Mouse (Mus musculus): ENCODE results near the gene Mdga2. TPM values are rescaled to one million over a fixed set of nuclear protein-coding genes. Genes with fewer than 3 reads are reported as not detected.

Mdga2 gene
- polyA plus RNA-seq, 1 experiment from 2014 or later = 0.08 TPM

GRCm38 (mm10) chr12:66470868-66471267 lies 751.5 kb downstream of the Mdga2 start:
- H3K27me3 ChIP-seq (replicated peaks; ENCODE audit: insufficient read depth, low read length) = no peaks in the 10 kb centered on the region
- H3K4me1 ChIP-seq (ENCODE audit: insufficient read depth, low read depth, low read length) = no peaks in the 10 kb centered on the region
- no peaks in the 10 kb centered on the region for H3K9me3 ChIP-seq (ENCODE audit: low read length)
- H3K4me3 ChIP-seq (ENCODE audit: low read depth, low read length) = no peak overlapping the region
- H3K36me3 ChIP-seq (ENCODE audit: insufficient read depth, low read length) = no peaks in the 10 kb centered on the region
- H3K4me2 ChIP-seq (replicated peaks; ENCODE audit: low read depth, low read length) = no peak overlapping the region
- no peak for TF ChIP-seq EP300 (IDR thresholded peaks at IDR 0.05)
- TF ChIP-seq CTCF (IDR thresholded peaks at IDR 0.05) = no peak
- 51% methylated on average over 4 of the region's 4 CpGs for WGBS
- DNase-seq (ENCODE audit: low spot score) (peak; percentile 5), ATAC-seq (no peak)
- H3K9ac ChIP-seq (replicated peaks; ENCODE audit: low read depth) = no peak overlapping the region
- no peak overlapping the region for H3K27ac ChIP-seq (ENCODE audit: low read length)

- Histone ChIP-seq H3K9me3 (ENCODE audit: low read length) (no peaks in the 10 kb centered on the region), H3K4me2 (replicated peaks; ENCODE audit: low read depth, low read length) (no peak overlapping the region), H3K9ac (replicated peaks; ENCODE audit: low read depth) (no peak overlapping the region), H3K27me3 (replicated peaks; ENCODE audit: insufficient read depth, low read length) (no peaks in the 10 kb centered on the region), H3K27ac (ENCODE audit: low read length) (no peak overlapping the region), H3K4me3 (ENCODE audit: low read depth, low read length) (no peak overlapping the region), H3K36me3 (ENCODE audit: insufficient read depth, low read length) (no peaks in the 10 kb centered on the region), H3K4me1 (ENCODE audit: insufficient read depth, low read depth, low read length) (no peaks in the 10 kb centered on the region)
- DNase-seq (ENCODE audit: low spot score) (no peak), ATAC-seq (no peak)
- TF ChIP-seq CTCF (IDR thresholded peaks at IDR 0.05) (no peak), EP300 (IDR thresholded peaks at IDR 0.05) (no peak)
- WGBS = 84% methylated on average over 8 of the region's 8 CpGs
Observed at GRCm38 (mm10) chr12:66470243-66470863, 752.0 kb downstream of the Mdga2 start.

DNA sequence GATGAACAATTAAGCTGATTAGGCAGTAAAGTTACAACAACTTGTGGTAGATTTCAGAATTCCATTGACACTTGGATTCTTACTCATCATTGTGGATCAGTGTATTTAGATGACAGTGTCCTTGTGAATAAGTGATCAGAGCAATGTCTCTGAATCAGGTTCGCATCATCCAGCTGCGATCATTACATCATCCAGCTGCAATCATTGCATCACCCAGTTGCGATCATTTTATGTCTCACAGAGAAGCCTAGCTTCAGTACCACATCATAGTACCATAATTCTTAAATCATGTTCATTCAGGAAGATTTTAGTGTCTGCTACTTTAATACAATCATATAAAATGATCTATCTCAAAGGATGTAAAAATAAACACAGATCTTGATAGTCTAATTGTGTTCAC lies 756.8 kb downstream of the Mdga2 start:
- Histone ChIP-seq H3K4me1 (ENCODE audit: insufficient read depth, low read depth, low read length) (no peaks in the 10 kb centered on the region), H3K4me2 (replicated peaks; ENCODE audit: low read depth, low read length) (no peak overlapping the region), H3K27me3 (replicated peaks; ENCODE audit: insufficient read depth, low read length) (no peaks in the 10 kb centered on the region), H3K9me3 (ENCODE audit: low read length) (no peaks in the 10 kb centered on the region), H3K27ac (ENCODE audit: low read length) (no peak overlapping the region), H3K4me3 (ENCODE audit: low read depth, low read length) (no peak overlapping the region), H3K36me3 (ENCODE audit: insufficient read depth, low read length) (no peaks in the 10 kb centered on the region), H3K9ac (replicated peaks; ENCODE audit: low read depth) (no peak overlapping the region)
- TF ChIP-seq EP300 (IDR thresholded peaks at IDR 0.05) = no peak
- TF ChIP-seq CTCF (IDR thresholded peaks at IDR 0.05) = no peak
- no peak for DNase-seq (ENCODE audit: low spot score)
- 90% methylated on average over 3 of the region's 3 CpGs for whole genome bisulfite sequencing
- no peak for ATAC-seq

DNA sequence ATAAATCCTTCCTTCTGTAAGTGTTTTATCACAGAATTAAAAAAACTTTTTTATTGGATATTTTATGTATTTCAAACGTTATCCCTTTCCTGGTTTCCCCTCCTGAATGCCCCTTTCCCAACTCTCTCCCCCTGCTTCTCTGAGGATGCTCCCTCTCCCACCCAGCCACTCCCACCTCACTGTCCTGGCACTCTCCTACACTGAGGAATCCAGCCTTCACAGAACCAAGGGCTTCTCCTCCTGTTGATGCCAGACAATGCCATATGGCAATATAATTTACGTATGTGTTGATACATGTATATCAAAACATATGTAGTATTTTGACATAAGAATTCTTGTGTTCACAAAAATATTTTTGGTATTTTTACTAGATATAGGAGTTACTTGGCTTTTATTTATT lies 779.0 kb downstream of the Mdga2 start:
- H3K27ac ChIP-seq (ENCODE audit: low read length) = no peak overlapping the region
- WGBS = 56% methylated on average over 2 of the region's 2 CpGs
- no peak for ATAC-seq

More for the DNA sequence above, 779.0 kb downstream of the Mdga2 start:
- Histone ChIP-seq H3K27me3 (replicated peaks; ENCODE audit: insufficient read depth, low read length) (no peaks in the 10 kb centered on the region), H3K4me3 (ENCODE audit: low read depth, low read length) (no peak overlapping the region), H3K9me3 (ENCODE audit: low read length) (no peaks in the 10 kb centered on the region), H3K4me2 (replicated peaks; ENCODE audit: low read depth, low read length) (no peak overlapping the region), H3K36me3 (ENCODE audit: insufficient read depth, low read length) (no peaks in the 10 kb centered on the region), H3K9ac (replicated peaks; ENCODE audit: low read depth) (no peak overlapping the region), H3K4me1 (ENCODE audit: insufficient read depth, low read depth, low read length) (no peaks in the 10 kb centered on the region)
- no peak for DNase-seq (ENCODE audit: low spot score)
- TF ChIP-seq CTCF (IDR thresholded peaks at IDR 0.05) (no peak), EP300 (IDR thresholded peaks at IDR 0.05) (no peak)

Measured in lung, postnatal 0 days (tissue).